Mouse (Mus musculus): ENCODE data around the gene Tsen2. TPM values are rescaled to one million over a fixed set of nuclear protein-coding genes. Genes with fewer than 3 reads are reported as not detected.
A peak's percentile ranks its signal among the peaks of the same experiment; 100 is the strongest.

Tsen2 gene
- polyA plus RNA-seq (2011; ENCODE audit: insufficient read depth, insufficient read length, low replicate concordance, missing spikeins) = 1.9 and 5.0 TPM in 2 replicates

- Histone ChIP-seq H3K27ac (ENCODE audit: control insufficient read depth, insufficient read depth, low read depth, low read length, poor library complexity) (peak within 1 kb of the TSS; percentile 18; the same call in 1 of the 2 replicates), H3K4me1 (ENCODE audit: control insufficient read depth, insufficient read depth, low read length) (no peaks in the 10 kb centered on the region; the same call in 1 of the 2 replicates), H3K4me3 (replicated peaks; ENCODE audit: control insufficient read depth, low read depth, low read length) (peak within 1 kb of the TSS; percentile 86)
- TF ChIP-seq POLR2A (IDR thresholded peaks at IDR 0.05; ENCODE audit: borderline replicate concordance, control insufficient read depth, low read depth, low read length) (peak; percentile 32; the same call in 1 of the 2 replicates), CTCF (IDR thresholded peaks at IDR 0.05; ENCODE audit: control insufficient read depth, insufficient read depth, low read length) (no peak; the same call in 1 of the 2 replicates)
- under 1% methylated on average over 38 of the region's 38 CpGs for WGBS
Measured at GRCm38 (mm10) chr6:115544442-115544970, at the start of gene Tsen2. Gene Tsen2, plus strand, starts transcription at chr6:115544664.

- WGBS = 90% methylated on average over 14 of the region's 14 CpGs
- TF ChIP-seq CTCF (IDR thresholded peaks at IDR 0.05; ENCODE audit: control insufficient read depth, insufficient read depth, low read length) (no peak), POLR2A (IDR thresholded peaks at IDR 0.05; ENCODE audit: borderline replicate concordance, control insufficient read depth, low read depth, low read length) (no peak)
- H3K4me1 ChIP-seq (ENCODE audit: control insufficient read depth, insufficient read depth, low read length) = no peaks in the 10 kb centered on the region
Measured at GRCm38 (mm10) chr6:115499540-115499939, 44.9 kb upstream of the Tsen2 start.

DNA sequence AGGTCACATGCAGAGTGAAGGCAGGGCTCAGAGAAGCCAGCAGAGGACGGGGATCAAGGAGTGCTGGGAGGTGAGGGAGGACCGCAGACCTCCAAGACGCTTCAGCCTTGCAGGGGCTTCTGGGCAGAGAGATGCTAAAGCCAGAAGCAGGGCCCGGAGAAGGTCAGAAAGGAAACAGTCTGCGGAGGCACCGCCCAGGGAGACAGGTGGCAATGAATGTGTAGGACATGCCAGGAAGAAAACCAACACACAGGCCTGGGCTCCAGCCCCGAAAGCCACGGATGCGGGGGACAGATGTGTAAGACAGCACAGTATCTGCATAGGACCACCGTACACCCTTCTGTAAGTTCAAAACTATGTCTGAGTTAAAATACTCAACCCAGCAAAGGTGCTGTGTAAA is 44.2 kb upstream of the Tsen2 start:
- H3K4me1 ChIP-seq (ENCODE audit: control insufficient read depth, insufficient read depth, low read length) = no peaks in the 10 kb centered on the region
- 91% methylated on average over 10 of the region's 10 CpGs for WGBS
- TF ChIP-seq CTCF (IDR thresholded peaks at IDR 0.05; ENCODE audit: control insufficient read depth, insufficient read depth, low read length) (no peak), POLR2A (IDR thresholded peaks at IDR 0.05; ENCODE audit: borderline replicate concordance, control insufficient read depth, low read depth, low read length) (no peak)

More at GRCm38 (mm10) chr6:115499540-115499939, 44.9 kb upstream of the Tsen2 start:
- no peak overlapping the region for H3K27ac ChIP-seq (ENCODE audit: control insufficient read depth, insufficient read depth, low read depth, low read length, poor library complexity)
- H3K4me3 ChIP-seq (replicated peaks; ENCODE audit: control insufficient read depth, low read depth, low read length) = no peak overlapping the region

GRCm38 (mm10) chr6:115501131-115501530 is 43.3 kb upstream of the Tsen2 start:
- Histone ChIP-seq H3K4me1 (ENCODE audit: control insufficient read depth, insufficient read depth, low read length) (no peaks in the 10 kb centered on the region), H3K4me3 (replicated peaks; ENCODE audit: control insufficient read depth, low read depth, low read length) (no peak overlapping the region), H3K27ac (ENCODE audit: control insufficient read depth, insufficient read depth, low read depth, low read length, poor library complexity) (no peak overlapping the region)
- TF ChIP-seq CTCF (IDR thresholded peaks at IDR 0.05; ENCODE audit: control insufficient read depth, insufficient read depth, low read length) = no peak
- TF ChIP-seq POLR2A (IDR thresholded peaks at IDR 0.05; ENCODE audit: borderline replicate concordance, control insufficient read depth, low read depth, low read length) = no peak
- 64% methylated on average over 3 of the region's 3 CpGs for WGBS

More for the DNA sequence above, 44.2 kb upstream of the Tsen2 start:
- H3K4me3 ChIP-seq (replicated peaks; ENCODE audit: control insufficient read depth, low read depth, low read length) = no peak overlapping the region
- H3K27ac ChIP-seq (ENCODE audit: control insufficient read depth, insufficient read depth, low read depth, low read length, poor library complexity) = no peak overlapping the region

GRCm38 (mm10) chr6:115503038-115503437 is 41.4 kb upstream of the Tsen2 start:
- Histone ChIP-seq H3K27ac (ENCODE audit: control insufficient read depth, insufficient read depth, low read depth, low read length, poor library complexity) (no peak overlapping the region), H3K4me3 (replicated peaks; ENCODE audit: control insufficient read depth, low read depth, low read length) (no peak overlapping the region), H3K4me1 (ENCODE audit: control insufficient read depth, insufficient read depth, low read length) (no peaks in the 10 kb centered on the region)
- no peak for TF ChIP-seq POLR2A (IDR thresholded peaks at IDR 0.05; ENCODE audit: borderline replicate concordance, control insufficient read depth, low read depth, low read length)
- TF ChIP-seq CTCF (IDR thresholded peaks at IDR 0.05; ENCODE audit: control insufficient read depth, insufficient read depth, low read length) = no peak
- 96% methylated on average over 4 of the region's 4 CpGs for WGBS

- 65% methylated on average over 10 of the region's 10 CpGs for WGBS
- Histone ChIP-seq H3K4me1 (ENCODE audit: control insufficient read depth, insufficient read depth, low read length) (no peaks in the 10 kb centered on the region), H3K27ac (ENCODE audit: control insufficient read depth, insufficient read depth, low read depth, low read length, poor library complexity) (no peak overlapping the region), H3K4me3 (replicated peaks; ENCODE audit: control insufficient read depth, low read depth, low read length) (no peak overlapping the region)
- no peak for TF ChIP-seq POLR2A (IDR thresholded peaks at IDR 0.05; ENCODE audit: borderline replicate concordance, control insufficient read depth, low read depth, low read length)
- TF ChIP-seq CTCF (IDR thresholded peaks at IDR 0.05; ENCODE audit: control insufficient read depth, insufficient read depth, low read length) = no peak
Measured at GRCm38 (mm10) chr6:115503549-115504159, 40.8 kb upstream of the Tsen2 start.

GRCm38 (mm10) chr6:115504160-115504558 is 40.3 kb upstream of the Tsen2 start:
- TF ChIP-seq POLR2A (IDR thresholded peaks at IDR 0.05; ENCODE audit: borderline replicate concordance, control insufficient read depth, low read depth, low read length) (no peak), CTCF (IDR thresholded peaks at IDR 0.05; ENCODE audit: control insufficient read depth, insufficient read depth, low read length) (no peak)
- no peaks in the 10 kb centered on the region for H3K4me1 ChIP-seq (ENCODE audit: control insufficient read depth, insufficient read depth, low read length)
- no peak overlapping the region for H3K27ac ChIP-seq (ENCODE audit: control insufficient read depth, insufficient read depth, low read depth, low read length, poor library complexity)
- WGBS = 76% methylated on average over 3 of the region's 3 CpGs
- H3K4me3 ChIP-seq (replicated peaks; ENCODE audit: control insufficient read depth, low read depth, low read length) = no peak overlapping the region

- WGBS = 72% methylated on average over 5 of the region's 5 CpGs
- no peak for TF ChIP-seq POLR2A (IDR thresholded peaks at IDR 0.05; ENCODE audit: borderline replicate concordance, control insufficient read depth, low read depth, low read length)
- TF ChIP-seq CTCF (IDR thresholded peaks at IDR 0.05; ENCODE audit: control insufficient read depth, insufficient read depth, low read length) = no peak
- H3K27ac ChIP-seq (ENCODE audit: control insufficient read depth, insufficient read depth, low read depth, low read length, poor library complexity) = no peak overlapping the region
- H3K4me3 ChIP-seq (replicated peaks; ENCODE audit: control insufficient read depth, low read depth, low read length) = no peak overlapping the region
- H3K4me1 ChIP-seq (ENCODE audit: control insufficient read depth, insufficient read depth, low read length) = no peaks in the 10 kb centered on the region
Measured at GRCm38 (mm10) chr6:115504915-115505314, 39.5 kb upstream of the Tsen2 start.

All from bone marrow, adult 2 months (tissue).